Mouse (Mus musculus) neural tube, embryonic 13.5 days (tissue): ENCODE measurements around the gene Cbx6. TPM values are rescaled to one million over a fixed set of nuclear protein-coding genes. Genes with fewer than 3 reads are reported as not detected.

Experiments used
- ATAC-seq: fragments of 200-750 bp; cut with Nextera tagmentation; 2 replicates; pipeline ENCODE4 v1.8.0; 2017; ENCODE audit warnings: low read depth, mild to moderate bottlenecking, moderate TSS enrichment, moderate library complexity
- H3K27ac ChIP-seq: fragments of 300-500 bp; sonication (generic); replicated peaks from 2 replicates; pipeline ENCODE4 v1.5.1; 2015; ENCODE audit warnings: moderate library complexity, mild to moderate bottlenecking, inconsistent platforms
- H3K27me3 ChIP-seq: fragments of 300-500 bp; sonication (generic); 2 replicates; pipeline ENCODE4 v1.6.1; 2015; ENCODE audit warnings: mild to moderate bottlenecking, inconsistent platforms
- H3K36me3 ChIP-seq: fragments of 300-500 bp; sonication (generic); 2 replicates; pipeline ENCODE4 v1.6.1; 2015; ENCODE audit warnings: mild to moderate bottlenecking, inconsistent platforms
- H3K4me1 ChIP-seq: fragments of 300-500 bp; sonication (generic); replicated peaks from 2 replicates; pipeline ENCODE4 v1.6.1; 2015; ENCODE audit warnings: inconsistent platforms
- H3K4me2 ChIP-seq: fragments of 300-500 bp; sonication (generic); 2 replicates; pipeline ENCODE4 v1.6.1; 2015; ENCODE audit warnings: inconsistent platforms, mild to moderate bottlenecking, moderate library complexity
- H3K4me3 ChIP-seq: fragments of 300-500 bp; sonication (generic); 2 replicates; pipeline ENCODE4 v1.5.1; 2015; ENCODE audit warnings: mild to moderate bottlenecking, inconsistent platforms
- H3K9ac ChIP-seq: fragments of 300-500 bp; sonication (generic); 2 replicates; pipeline ENCODE4 v1.6.1; 2015; ENCODE audit warnings: moderate library complexity, mild to moderate bottlenecking, inconsistent platforms
- H3K9me3 ChIP-seq: fragments of 300-500 bp; sonication (generic); 2 replicates; pipeline ENCODE4 v1.6.1; 2016; ENCODE audit warnings: inconsistent platforms
- WGBS: fragments of 180-500 bp; shearing (Covaris S2); methylation state at CpG from one replicate; pipeline ENCODE4 v1.1.7; 2015; 5-methylcytosine and 5-hydroxymethylcytosine counted together
- polyA plus RNA-seq: library from polyadenylated mRNA; unstranded; fragments of >200 nt; fragmentation: Nextera tagmentation; extraction: Ambion mirVana; gene quantifications from 2 replicates; pipeline ENCODE4 v1.2.1, GENCODE M21; 2015

Gene Cbx6
- polyA plus RNA-seq, 1 experiment from 2014 or later, result 39.8 TPM

DNA sequence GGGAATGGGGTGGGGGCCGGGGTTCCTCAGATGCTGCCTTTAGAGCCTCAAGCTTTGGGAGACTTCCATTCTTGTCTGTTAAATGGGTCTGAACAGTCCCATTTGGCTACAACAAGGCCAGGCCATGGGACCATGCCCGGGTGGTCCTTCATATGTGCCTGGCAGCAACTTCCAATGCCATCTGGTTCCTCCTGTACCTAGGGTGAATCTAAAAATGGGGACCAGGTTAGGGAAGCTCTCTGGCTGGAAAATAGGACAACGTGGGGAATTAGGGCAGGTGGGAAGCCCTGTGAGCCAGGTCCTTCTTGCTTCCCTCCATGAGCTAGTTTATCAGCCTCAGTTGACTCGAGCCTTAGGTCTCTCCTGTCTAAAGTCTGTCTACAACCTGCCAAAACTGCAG lies 23.5 kb downstream of the Cbx6 start:
- no peaks in the 10 kb centered on the region for H3K4me1 ChIP-seq
- H3K4me3 ChIP-seq, result no peak overlapping the region
- H3K27ac ChIP-seq, result no peak overlapping the region
- 75% methylated on average over 4 of the region's 4 CpGs for WGBS
- H3K27me3 ChIP-seq, result peaks cover 36% of the 10 kb centered on the region
- H3K9ac ChIP-seq, result no peak overlapping the region
- no peaks in the 10 kb centered on the region for H3K9me3 ChIP-seq
- no peak for ATAC-seq
- H3K36me3 ChIP-seq, result no peaks in the 10 kb centered on the region
- H3K4me2 ChIP-seq, result no peak overlapping the region

DNA sequence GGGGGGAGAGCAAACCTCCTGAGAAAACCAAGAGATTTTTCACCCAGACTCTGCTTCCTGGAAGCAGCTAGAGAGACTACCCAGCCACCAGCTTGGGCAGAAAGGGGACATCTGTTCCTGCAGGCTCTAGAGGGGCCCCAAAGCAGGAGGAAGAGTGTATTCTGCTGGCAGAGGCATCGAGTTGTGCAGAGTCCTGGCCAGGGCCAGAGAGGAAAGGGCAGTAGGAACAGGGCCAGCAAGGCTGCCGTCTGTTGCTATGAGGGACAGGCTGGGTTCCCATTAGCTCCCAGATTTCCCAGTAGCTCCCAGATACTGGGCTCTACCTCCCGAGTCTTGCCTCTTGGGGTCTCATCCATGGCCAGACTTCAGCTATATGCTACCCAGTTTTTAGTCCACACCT lies 24.4 kb downstream of the Cbx6 start:
- Histone ChIP-seq H3K27ac (no peak overlapping the region), H3K27me3 (peaks cover 45% of the 10 kb centered on the region), H3K36me3 (no peaks in the 10 kb centered on the region), H3K4me3 (no peak overlapping the region), H3K4me1 (peaks cover 7% of the 10 kb centered on the region), H3K9ac (no peak overlapping the region), H3K4me2 (no peak overlapping the region), H3K9me3 (no peaks in the 10 kb centered on the region)
- WGBS, result 75% methylated on average over 3 of the region's 3 CpGs
- ATAC-seq, result no peak

DNA sequence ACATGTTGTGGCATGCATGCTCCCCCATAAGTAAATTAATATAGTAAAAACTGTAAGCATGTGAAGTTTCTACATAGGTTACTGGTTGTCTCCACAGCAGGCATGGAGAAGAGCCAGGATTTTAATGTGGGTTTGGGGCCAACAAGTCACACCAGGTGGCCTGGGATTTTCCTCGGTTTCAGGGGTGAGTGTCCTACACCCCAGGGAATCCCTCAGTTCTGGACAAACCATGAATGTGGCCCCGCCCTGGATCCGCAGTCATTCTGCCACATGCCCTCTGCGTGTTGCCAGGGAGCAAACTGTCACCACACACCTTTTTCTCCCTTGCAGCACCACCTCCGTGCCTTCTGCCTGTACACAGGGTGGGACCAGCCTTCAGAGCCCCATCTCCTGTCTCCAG lies 25.8 kb downstream of the Cbx6 start:
- H3K27me3 ChIP-seq, result peaks cover 53% of the 10 kb centered on the region
- H3K27ac ChIP-seq, result no peak overlapping the region
- no peaks in the 10 kb centered on the region for H3K36me3 ChIP-seq
- H3K4me2 ChIP-seq, result no peak overlapping the region
- no peak overlapping the region for H3K9ac ChIP-seq
- 62% methylated on average over 5 of the region's 5 CpGs for WGBS
- no peak overlapping the region for H3K4me3 ChIP-seq
- H3K9me3 ChIP-seq, result no peaks in the 10 kb centered on the region
- no peak for ATAC-seq
- H3K4me1 ChIP-seq, result peaks cover 19% of the 10 kb centered on the region

DNA sequence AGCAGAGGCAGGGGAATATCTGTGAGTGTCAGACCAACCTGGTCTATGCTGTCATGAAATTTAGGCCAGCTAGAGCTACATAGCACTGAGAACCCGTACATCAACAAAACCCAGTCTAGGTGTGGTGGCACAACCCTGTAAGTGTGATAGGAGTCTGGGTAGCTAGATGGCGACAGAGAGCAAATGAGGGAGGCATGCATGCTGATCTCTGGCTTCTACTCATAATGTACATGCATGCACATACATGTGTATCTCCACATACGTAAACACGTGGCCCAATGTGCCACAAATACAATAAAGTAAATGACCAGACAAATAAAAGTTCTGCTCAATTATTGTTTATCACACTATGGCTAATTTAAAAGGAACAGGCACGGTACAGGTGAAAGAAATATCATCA lies 26.4 kb downstream of the Cbx6 start:
- H3K4me3 ChIP-seq, result no peak overlapping the region

DNA sequence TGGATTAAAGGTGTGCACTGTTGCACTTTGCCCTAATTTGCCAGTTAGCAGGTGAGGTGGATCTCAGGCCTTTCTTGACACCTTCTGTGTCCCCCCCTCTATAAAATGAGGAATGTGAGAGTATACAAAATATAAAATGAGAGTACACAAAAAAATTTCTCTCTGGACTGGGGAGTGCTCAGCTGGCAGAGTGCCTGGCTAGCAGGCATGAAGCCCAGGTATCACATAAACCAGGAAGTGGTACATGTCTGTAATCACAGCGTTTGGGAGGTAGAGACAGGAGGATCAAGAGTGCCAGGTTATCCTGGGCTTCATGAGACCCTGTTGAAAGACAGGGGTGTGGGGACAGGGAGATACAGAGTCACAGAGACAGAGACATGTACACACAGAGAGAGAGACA lies 27.4 kb downstream of the Cbx6 start:
- Histone ChIP-seq H3K36me3 (no peaks in the 10 kb centered on the region), H3K27me3 (peaks cover 69% of the 10 kb centered on the region), H3K4me3 (no peak overlapping the region), H3K9me3 (no peaks in the 10 kb centered on the region), H3K27ac (no peak overlapping the region), H3K4me2 (no peak overlapping the region), H3K4me1 (peaks cover 27% of the 10 kb centered on the region), H3K9ac (no peak overlapping the region)
- ATAC-seq, result no peak
- WGBS, result 50% methylated on average over 1 of the region's 1 CpGs

More for the DNA sequence above, 26.4 kb downstream of the Cbx6 start:
- H3K27me3 ChIP-seq, result peaks cover 58% of the 10 kb centered on the region
- ATAC-seq, result no peak
- WGBS, result 36% methylated on average over 5 of the region's 5 CpGs
- no peak overlapping the region for H3K4me2 ChIP-seq
- H3K9ac ChIP-seq, result no peak overlapping the region
- no peak overlapping the region for H3K27ac ChIP-seq
- no peaks in the 10 kb centered on the region for H3K36me3 ChIP-seq
- H3K9me3 ChIP-seq, result no peaks in the 10 kb centered on the region
- H3K4me1 ChIP-seq, result peaks cover 24% of the 10 kb centered on the region

DNA sequence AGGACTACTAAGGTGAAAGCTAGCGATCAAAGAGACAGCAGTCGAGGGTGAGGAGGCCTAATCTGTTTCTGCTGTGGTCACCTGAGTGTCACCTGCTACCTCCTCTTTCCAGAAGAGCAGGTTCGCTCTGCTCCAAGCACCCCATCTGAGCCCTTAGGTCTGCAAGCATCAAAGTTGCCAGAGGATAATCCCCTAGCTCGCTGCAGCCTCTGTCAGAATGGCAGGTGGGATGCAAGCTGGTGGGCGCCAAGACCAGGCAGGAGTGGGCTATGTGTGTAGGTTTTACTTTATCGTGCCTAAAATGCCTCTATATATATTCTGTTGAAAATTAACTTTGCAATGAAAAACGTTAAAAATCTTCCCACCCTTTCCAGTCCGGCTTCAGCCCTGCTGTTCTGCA lies 29.2 kb downstream of the Cbx6 start:
- Histone ChIP-seq H3K4me2 (peak overlapping the region; percentile 77), H3K4me1 (peaks cover 36% of the 10 kb centered on the region), H3K27me3 (peaks cover 75% of the 10 kb centered on the region), H3K9me3 (no peaks in the 10 kb centered on the region), H3K36me3 (no peaks in the 10 kb centered on the region), H3K9ac (peak overlapping the region; percentile 81), H3K4me3 (peak overlapping the region; percentile 67), H3K27ac (peak overlapping the region; percentile 84)
- no peak for ATAC-seq
- 30% methylated on average over 8 of the region's 8 CpGs for WGBS

DNA sequence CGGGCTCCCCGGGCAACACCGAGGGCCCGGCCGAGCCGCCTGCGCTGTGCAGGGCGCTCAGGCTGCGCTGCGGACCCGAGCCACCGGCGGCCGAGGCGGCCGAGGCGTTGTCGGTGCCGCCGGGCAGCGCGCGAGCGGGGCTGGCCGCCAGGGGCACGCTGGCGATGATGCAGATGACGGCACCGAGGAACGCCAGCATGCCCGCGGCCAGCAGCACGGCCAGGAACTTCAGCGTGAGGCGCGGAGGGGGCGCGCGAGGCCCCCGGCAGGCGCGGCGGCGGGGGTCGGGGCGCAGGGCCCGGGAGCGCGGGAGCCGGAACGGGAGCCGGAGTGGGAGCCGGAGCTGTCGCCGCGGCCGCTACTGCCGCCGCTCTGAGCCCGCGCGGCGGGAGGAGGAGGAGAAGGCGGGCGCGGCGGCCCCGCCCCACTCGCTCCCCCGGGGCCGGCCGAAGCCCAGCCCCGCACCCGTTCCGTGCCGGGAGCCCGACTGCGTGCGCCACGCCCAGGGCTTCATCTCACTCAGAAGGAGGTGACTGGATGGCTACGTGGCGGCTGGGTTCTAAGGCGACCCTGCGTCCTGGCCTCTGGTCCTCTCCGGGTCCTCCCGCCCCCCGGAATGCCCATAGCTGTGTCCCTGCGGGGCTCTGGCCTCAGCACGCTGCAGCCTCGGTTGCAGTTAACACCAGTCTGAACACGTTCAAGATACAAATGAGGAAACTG lies 30.0 kb downstream of the Cbx6 start, which contains the start of gene Nptxr:
Nptxr (minus strand) TSS at position 415 of the 720 bp plus-strand sequence.
- Histone ChIP-seq H3K4me1 (peaks cover 36% of the 10 kb centered on the region), H3K27ac (peak within 1 kb of the TSS; percentile 84), H3K4me2 (peak within 1 kb of the TSS; percentile 77), H3K36me3 (no peaks in the 10 kb centered on the region), H3K4me3 (peak within 1 kb of the TSS; percentile 67), H3K27me3 (peaks cover 71% of the 10 kb centered on the region), H3K9ac (peak within 1 kb of the TSS; percentile 81), H3K9me3 (no peaks in the 10 kb centered on the region)
- ATAC-seq, result peak; percentile 85
- 1% methylated on average over 76 of the region's 91 CpGs for WGBS

DNA sequence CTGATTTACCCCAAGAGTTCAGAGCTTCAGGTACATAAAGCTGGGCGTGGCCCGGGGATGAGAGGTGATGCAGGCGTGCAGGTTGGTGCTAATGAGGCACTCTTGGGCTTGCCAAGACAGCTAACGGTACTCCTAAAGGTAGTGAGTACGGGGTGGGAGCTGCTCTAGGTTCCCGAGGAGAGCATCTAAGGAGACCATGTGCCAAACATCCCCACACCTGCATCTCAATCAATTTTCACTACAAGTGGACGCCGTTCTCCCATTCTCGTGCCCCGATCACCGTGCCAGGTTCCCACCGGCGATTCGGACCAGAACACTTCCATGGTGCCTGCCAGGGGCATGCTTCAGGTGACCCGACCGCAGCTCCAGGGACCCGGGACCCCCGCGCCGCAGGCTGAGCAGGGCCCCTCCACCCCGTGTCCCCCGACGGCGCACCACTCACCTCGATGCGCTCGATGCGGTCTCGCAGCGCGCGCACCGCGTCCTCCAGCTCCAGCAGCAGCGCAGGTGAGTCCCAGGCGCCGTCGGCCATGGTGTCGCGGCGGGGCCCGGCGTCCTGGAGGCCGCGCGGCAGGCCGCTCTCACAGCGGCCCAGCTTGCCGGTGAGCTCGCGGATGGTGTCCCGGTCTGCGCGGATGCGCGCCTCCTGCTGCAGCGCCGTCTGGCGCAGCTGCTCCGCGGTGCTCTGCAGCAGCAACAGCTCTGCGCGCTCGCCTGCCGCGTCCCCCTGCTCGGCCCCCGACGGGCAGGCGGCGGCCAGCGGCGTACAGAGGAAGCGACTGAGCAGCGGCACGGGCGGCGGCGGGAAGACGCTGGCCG lies 30.7 kb downstream of the Cbx6 start:
- Histone ChIP-seq H3K9me3 (no peaks in the 10 kb centered on the region), H3K27ac (peak overlapping the region; percentile 84), H3K27me3 (peaks cover 68% of the 10 kb centered on the region), H3K4me3 (peak overlapping the region; percentile 67), H3K36me3 (no peaks in the 10 kb centered on the region), H3K4me2 (peak overlapping the region; percentile 77), H3K9ac (peak overlapping the region; percentile 81), H3K4me1 (peaks cover 36% of the 10 kb centered on the region)
- peak; percentile 65 for ATAC-seq
- 5% methylated on average over 74 of the region's 81 CpGs for WGBS

DNA sequence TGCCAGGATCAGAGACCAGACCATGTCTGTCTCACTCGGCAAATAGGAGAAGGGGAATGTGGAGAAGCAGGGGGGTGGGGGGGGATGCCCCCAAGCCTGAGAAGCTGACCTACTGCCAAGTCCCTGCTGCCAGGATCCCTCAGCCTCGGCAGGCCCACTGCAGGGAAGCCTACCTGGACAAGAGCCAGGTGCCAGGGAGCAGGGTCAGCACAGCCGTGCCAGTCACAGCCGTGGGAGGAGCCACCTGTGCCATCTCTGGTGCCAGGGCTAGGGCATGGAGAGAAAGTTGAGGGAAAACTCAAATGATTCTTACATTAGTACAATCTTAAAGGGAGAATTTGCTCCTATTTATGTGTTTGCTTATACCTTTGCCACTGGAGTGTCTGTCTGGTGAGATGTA lies 32.2 kb downstream of the Cbx6 start:
- 61% methylated on average over 4 of the region's 4 CpGs for WGBS
- peaks cover 36% of the 10 kb centered on the region for H3K4me1 ChIP-seq
- H3K9ac ChIP-seq, result no peak overlapping the region
- no peak overlapping the region for H3K27ac ChIP-seq
- no peak overlapping the region for H3K4me3 ChIP-seq
- H3K36me3 ChIP-seq, result no peaks in the 10 kb centered on the region
- no peak for ATAC-seq
- no peaks in the 10 kb centered on the region for H3K9me3 ChIP-seq
- H3K27me3 ChIP-seq, result peaks cover 63% of the 10 kb centered on the region
- no peak overlapping the region for H3K4me2 ChIP-seq

DNA sequence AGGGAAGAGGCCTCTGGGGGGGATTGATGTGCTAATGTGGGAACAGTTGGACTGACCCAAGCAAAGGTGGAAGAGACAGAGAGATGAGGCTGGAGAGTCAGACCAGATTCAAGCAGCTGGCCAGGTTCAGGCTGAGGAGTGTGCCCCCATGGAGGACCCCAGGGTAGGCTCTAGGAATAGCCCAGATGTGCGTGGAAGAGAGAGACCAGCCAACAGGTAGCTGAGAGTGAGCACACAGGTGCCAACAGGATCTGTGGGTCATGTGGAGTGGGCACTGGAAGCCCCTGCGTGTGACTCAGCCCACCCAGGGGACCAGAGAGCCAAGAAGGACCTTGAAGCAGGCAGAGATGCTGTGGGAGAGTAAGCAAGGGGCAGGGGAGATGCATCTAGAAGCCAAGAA lies 32.8 kb downstream of the Cbx6 start:
- no peak overlapping the region for H3K4me2 ChIP-seq
- no peaks in the 10 kb centered on the region for H3K36me3 ChIP-seq
- H3K9me3 ChIP-seq, result no peaks in the 10 kb centered on the region
- no peak for ATAC-seq
- peaks cover 36% of the 10 kb centered on the region for H3K4me1 ChIP-seq
- H3K27ac ChIP-seq, result no peak overlapping the region
- peaks cover 57% of the 10 kb centered on the region for H3K27me3 ChIP-seq
- H3K4me3 ChIP-seq, result no peak overlapping the region
- 68% methylated on average over 2 of the region's 2 CpGs for WGBS
- no peak overlapping the region for H3K9ac ChIP-seq

DNA sequence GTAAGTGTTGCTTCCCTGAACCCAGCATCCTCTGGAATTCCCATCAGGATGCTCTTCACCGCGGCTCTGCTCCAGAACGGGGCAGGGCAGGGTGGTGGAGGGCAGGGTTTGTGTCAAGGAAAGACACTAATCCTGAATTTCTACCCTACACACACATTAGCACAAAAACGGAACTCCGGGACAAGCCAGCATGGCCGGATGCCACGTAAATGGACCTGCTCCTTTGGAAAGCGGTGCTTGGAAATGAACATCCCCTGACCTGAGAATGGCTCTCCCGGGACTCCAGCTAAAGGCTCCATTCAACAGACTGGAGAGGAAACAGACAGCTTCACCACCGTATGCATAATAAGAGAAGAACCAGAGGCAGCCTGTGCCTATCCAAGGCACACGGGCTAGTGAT lies 33.8 kb downstream of the Cbx6 start:
- Histone ChIP-seq H3K4me2 (no peak overlapping the region), H3K9me3 (no peaks in the 10 kb centered on the region), H3K36me3 (no peaks in the 10 kb centered on the region), H3K4me3 (no peak overlapping the region), H3K4me1 (peaks cover 40% of the 10 kb centered on the region), H3K27me3 (peaks cover 47% of the 10 kb centered on the region), H3K27ac (0 out of 2 replicates have a peak overlapping the region, but pooled peaks have one; percentile 13), H3K9ac (no peak overlapping the region)
- 39% methylated on average over 11 of the region's 11 CpGs for WGBS
- no peak for ATAC-seq

DNA sequence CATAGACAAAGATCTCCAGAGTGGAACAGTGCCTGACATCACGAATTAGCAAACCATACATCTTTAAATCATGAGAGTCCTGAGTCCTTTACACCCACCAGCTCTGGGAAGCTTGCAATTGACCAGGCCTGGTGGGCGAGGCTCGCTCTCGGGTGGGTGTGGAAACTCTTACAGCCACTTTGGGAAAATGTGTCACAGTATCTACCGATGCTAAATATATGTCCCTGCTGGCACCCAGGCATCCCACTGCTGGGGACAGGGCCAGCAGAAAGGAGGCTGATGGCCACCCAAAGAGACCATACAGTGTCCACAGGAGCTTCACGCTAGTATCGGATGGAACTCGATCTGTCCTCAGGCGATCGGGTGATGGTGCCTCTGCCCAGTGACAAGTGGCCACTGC lies 35.9 kb downstream of the Cbx6 start:
- no peak for ATAC-seq
- Histone ChIP-seq H3K4me3 (no peak overlapping the region), H3K4me2 (no peak overlapping the region), H3K27ac (no peak overlapping the region), H3K27me3 (peaks cover 34% of the 10 kb centered on the region), H3K9me3 (no peaks in the 10 kb centered on the region), H3K4me1 (peaks cover 21% of the 10 kb centered on the region), H3K9ac (no peak overlapping the region), H3K36me3 (no peaks in the 10 kb centered on the region)
- WGBS, result 88% methylated on average over 10 of the region's 10 CpGs
